ENCODE assay signal across 9 mouse cellular contexts in the genomic region with DNA sequence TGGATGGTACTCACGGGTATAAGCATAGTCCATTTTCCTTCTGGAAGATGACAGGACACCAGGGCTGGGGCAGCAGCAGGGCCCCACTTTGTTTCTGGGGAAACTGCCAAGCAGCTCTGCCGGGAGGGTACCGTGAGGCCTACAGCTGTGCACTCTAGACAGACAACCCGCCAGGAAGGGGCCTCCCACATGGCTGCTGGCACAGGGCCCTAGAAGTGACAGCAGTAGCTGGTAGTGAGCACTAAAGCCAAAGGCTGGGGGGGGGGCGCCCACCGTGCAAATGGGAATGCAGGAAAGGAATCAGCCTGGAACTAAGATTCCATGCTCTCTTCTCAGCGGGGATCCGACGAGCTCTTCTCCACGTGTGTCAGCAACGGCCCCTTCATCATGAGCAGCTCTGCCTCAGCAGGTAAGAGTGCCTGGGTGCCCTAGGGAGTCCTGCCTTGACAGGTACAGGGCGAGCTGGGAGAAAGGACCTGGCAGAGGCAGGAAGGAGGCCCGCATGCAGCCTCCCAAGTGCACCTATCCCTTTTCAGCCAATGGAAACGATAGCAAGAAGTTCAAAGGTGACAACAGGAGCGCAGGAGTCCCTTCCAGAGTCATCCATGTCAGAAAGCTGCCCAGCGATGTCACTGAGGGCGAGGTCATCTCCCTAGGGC. TPM values are rescaled to one million over a fixed set of nuclear protein-coding genes. Genes with fewer than 3 reads are reported as not detected.
DNase-seq lines count a peak whose midpoint lies in the region; ATAC-seq lines count a peak whose summit lies in the region.
"Had no signal": no experiment of that assay in that cellular context is flagged by ENCODE, and none has a peak within 500 bp of the region (broad histone marks: within the 10 kb centered on the region; RNA-seq: fewer than 3 reads in every experiment).

No protein-coding gene starts in this region.

- H3K27ac ChIP-seq in heart, embryonic 14.5 days (replicated peaks in 1 of 2; ENCODE audit: control insufficient read depth in 1 of 2, insufficient read depth in 1 of 2, low read depth in 2 of 2, low read length in 2 of 2): peak overlapping the region; percentile 42 to 100
- H3K27ac ChIP-seq in liver, embryonic 12.5 days: peak overlapping the region; percentile 42; the same call in 1 of the 2 replicates

- H3K27me3 ChIP-seq in heart, embryonic 14.5 days (ENCODE audit: control insufficient read depth, insufficient read depth, low read length): no peaks in the 10 kb centered on the region
- no peaks in the 10 kb centered on the region for H3K27me3 ChIP-seq in liver, embryonic 12.5 days (replicated peaks)
- H3K27me3 ChIP-seq: Patski had no signal

- peak overlapping the region; percentile 99; the same call in 1 of the 2 replicates for H3K9ac ChIP-seq in heart, embryonic 14.5 days (ENCODE audit: low read length)
- 0 out of 2 replicates have a peak overlapping the region, but pooled peaks have one; percentile 22 for H3K9ac ChIP-seq in liver, embryonic 12.5 days

- H3K9me3 ChIP-seq in heart, embryonic 14.5 days (ENCODE audit: control insufficient read depth, low read length): no peaks in the 10 kb centered on the region
- no peaks in the 10 kb centered on the region for H3K9me3 ChIP-seq in liver, embryonic 12.5 days (replicated peaks)

- peak overlapping the region; percentile 97 for H3K4me2 ChIP-seq in heart, embryonic 14.5 days (ENCODE audit: low read length)
- peak overlapping the region; percentile 98 for H3K4me2 ChIP-seq in liver, embryonic 12.5 days

- peak; percentile 28; the same call in 1 of the 2 replicates for ATAC-seq in heart, embryonic 14.5 days (ENCODE audit: insufficient number of reproducible peaks, insufficient read depth, low FRiP score, low read depth)
- ATAC-seq in liver, embryonic 12.5 days: no peak
- ATAC-seq: Patski had no signal

- DNase-seq in layer of hippocampus, adult 11-12 months (ENCODE audit: low spot score): peak; percentile 79
- DNase-seq in layer of hippocampus, adult 9-10 months (ENCODE audit: low spot score): no peak
- DNase-seq in cerebellum, postnatal 10 days: peak; percentile 86 to 94
- peak; percentile 90 for DNase-seq in kidney, postnatal 10 days
- DNase-seq in right cerebral cortex, adult 18-20 months: peak; percentile 85
- DNase-seq in c-Kit-positive CD71-positive TER-119-positive erythroid progenitor cells, embryonic 14.5 days (ENCODE audit: low spot score): no peak

- peak overlapping the region; percentile 10 to 94; a peak in 3 of 4 replicates for H3K4me3 ChIP-seq in heart, embryonic 14.5 days (ENCODE audit: control insufficient read depth in 1 of 2, insufficient read depth in 1 of 2, low read depth in 1 of 2, low read length in 2 of 2)
- H3K4me3 ChIP-seq in liver, embryonic 12.5 days: peak overlapping the region; percentile 93

- peaks cover 76% of the 10 kb centered on the region for H3K36me3 ChIP-seq in heart, embryonic 14.5 days (ENCODE audit: control insufficient read depth, insufficient read depth, low read length)
- peaks cover 78% of the 10 kb centered on the region for H3K36me3 ChIP-seq in liver, embryonic 12.5 days

- H3K4me1 ChIP-seq in heart, embryonic 14.5 days (ENCODE audit: control insufficient read depth in 2 of 2, insufficient read depth in 2 of 2, low read length in 2 of 2): peaks cover 31 to 47% of the 10 kb centered on the region in 2 experiments
- H3K4me1 ChIP-seq in liver, embryonic 12.5 days: peaks cover 45% of the 10 kb centered on the region

- WGBS in heart, embryonic 14.5 days: 37% methylated on average over 17 of the region's 17 CpGs
- WGBS in liver, embryonic 12.5 days (ENCODE audit: insufficient replicate concordance): 71% methylated on average over 17 of the region's 17 CpGs

RNA-seq across cellular contexts. Expression of a gene that starts 4.3 kb away (rescaled TPM):
- 62.7 and 78.9 TPM in 2 replicates for polyA plus RNA-seq in heart, embryonic 14.5 days (2014; fragmentation: Nextera tagmentation; extraction: Ambion mirVana)
- 207 and 211 TPM in 2 replicates for polyA plus RNA-seq in liver, embryonic 12.5 days (2016; fragmentation: Nextera tagmentation; extraction: Ambion mirVana)

RNA-seq across cellular contexts. Expression of a gene that starts 15.7 kb away (rescaled TPM):
- polyA plus RNA-seq in heart, embryonic 14.5 days (2014; fragmentation: Nextera tagmentation; extraction: Ambion mirVana): 1.4 and 2.0 TPM in 2 replicates
- polyA plus RNA-seq in liver, embryonic 12.5 days (2016; fragmentation: Nextera tagmentation; extraction: Ambion mirVana): 38.4 and 38.6 TPM in 2 replicates

RNA-seq across cellular contexts. Expression of a gene that starts 15.9 kb away (rescaled TPM):
- polyA plus RNA-seq in heart, embryonic 14.5 days (2014; fragmentation: Nextera tagmentation; extraction: Ambion mirVana): 6.9 and 9.4 TPM in 2 replicates
- polyA plus RNA-seq in liver, embryonic 12.5 days (2016; fragmentation: Nextera tagmentation; extraction: Ambion mirVana): 8.2 and 10.0 TPM in 2 replicates

RNA-seq across cellular contexts. Expression of a gene that starts 27.5 kb away (rescaled TPM):
- 0.42 TPM in 1 of 2 replicates, not detected in the other for polyA plus RNA-seq in heart, embryonic 14.5 days (2014; fragmentation: Nextera tagmentation; extraction: Ambion mirVana)
- 12.1 and 15.4 TPM in 2 replicates for polyA plus RNA-seq in liver, embryonic 12.5 days (2016; fragmentation: Nextera tagmentation; extraction: Ambion mirVana)
- polyA plus RNA-seq: Patski had no signal

RNA-seq across cellular contexts. Expression of a gene that starts 32.1 kb away (rescaled TPM):
- not detected in 2 replicates for polyA plus RNA-seq in heart, embryonic 14.5 days (2014; fragmentation: Nextera tagmentation; extraction: Ambion mirVana)
- polyA plus RNA-seq in liver, embryonic 12.5 days (2016; fragmentation: Nextera tagmentation; extraction: Ambion mirVana): not detected in 2 replicates
- polyA plus RNA-seq: Patski had no signal

Comparison
In these comparisons a context has a peak if more than half of its experiments do, and no peak if none do; other contexts are left out.
1. DNase-seq: peak in layer of hippocampus, adult 11-12 months (single experiment), cerebellum, postnatal 10 days (2 of 2), kidney, postnatal 10 days (single experiment) and right cerebral cortex, adult 18-20 months (single experiment); none in layer of hippocampus, adult 9-10 months (single experiment) and c-Kit-positive CD71-positive TER-119-positive erythroid progenitor cells, embryonic 14.5 days (single experiment).
2. RNA of a gene that starts 15.7 kb away (polyA plus RNA-seq): 38.4 to 38.6 TPM in liver, embryonic 12.5 days; 1.4 to 2.0 TPM in heart, embryonic 14.5 days; every median in the first group is over 10 times any median in the second.